Mouse (Mus musculus): ENCODE data around the gene Msh5.
"Not testable (repeated sequence)": the region's sequence is repeated elsewhere in the genome, so short reads cannot be mapped to it uniquely, and the experiment has no call there.

Gene Msh5

DNA sequence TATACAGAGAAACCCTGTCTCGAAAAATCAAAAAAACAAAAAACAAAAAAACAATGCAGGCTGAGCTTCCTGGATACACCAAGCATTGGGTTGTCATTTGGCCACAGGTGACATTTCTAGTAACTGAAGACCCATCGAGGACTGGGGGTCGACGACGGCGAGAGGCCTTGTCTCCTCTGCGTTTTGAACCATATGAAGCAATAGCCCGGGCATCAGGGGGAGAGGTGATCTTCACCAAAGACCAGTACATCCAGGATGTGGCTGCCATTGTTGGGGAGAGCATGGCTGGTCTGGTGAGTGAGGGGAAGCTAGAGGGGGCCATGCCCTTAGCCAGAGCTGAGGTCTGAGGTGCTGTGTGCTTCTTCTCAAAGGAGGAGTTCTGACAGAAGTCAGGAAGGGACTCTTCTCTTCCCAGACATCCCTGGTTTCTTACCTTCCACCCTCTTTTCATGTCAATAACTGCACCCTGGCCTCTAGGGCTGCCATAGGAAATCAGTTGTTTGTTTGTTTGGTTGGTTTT lies 23.9 kb downstream of the Msh5 start:
- DNase-seq: no peak

DNA sequence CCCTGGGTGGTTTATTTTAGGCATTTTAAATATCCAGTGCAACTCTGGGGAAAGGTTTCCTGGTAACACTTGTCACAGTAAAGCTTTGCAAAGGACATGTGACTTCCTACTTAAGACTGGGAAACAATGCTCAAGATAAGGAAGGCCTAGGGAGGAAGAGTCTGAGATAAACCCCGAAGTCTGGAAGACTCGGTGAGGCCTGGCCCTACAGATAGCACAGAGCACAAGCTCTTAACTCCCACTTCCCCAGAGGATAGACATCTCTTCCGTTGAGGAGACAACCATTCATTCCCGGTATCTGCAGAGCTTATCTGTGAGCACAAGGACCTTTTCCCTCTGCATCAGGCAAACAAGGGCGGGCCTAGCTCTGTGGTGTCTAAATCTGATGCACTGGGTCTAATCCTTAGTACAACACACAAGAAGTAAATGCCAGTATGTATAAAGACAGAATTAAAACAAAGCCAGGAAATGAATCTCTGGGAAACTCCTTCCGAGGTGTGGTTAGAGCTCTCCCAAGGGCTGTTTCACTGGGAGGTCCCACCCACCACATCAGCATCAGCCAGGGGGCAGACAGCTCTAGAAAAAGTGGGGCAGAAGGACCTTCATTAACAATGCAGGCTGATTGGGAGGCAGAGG lies 24.6 kb downstream of the Msh5 start:
- DNase-seq: no peak

DNA sequence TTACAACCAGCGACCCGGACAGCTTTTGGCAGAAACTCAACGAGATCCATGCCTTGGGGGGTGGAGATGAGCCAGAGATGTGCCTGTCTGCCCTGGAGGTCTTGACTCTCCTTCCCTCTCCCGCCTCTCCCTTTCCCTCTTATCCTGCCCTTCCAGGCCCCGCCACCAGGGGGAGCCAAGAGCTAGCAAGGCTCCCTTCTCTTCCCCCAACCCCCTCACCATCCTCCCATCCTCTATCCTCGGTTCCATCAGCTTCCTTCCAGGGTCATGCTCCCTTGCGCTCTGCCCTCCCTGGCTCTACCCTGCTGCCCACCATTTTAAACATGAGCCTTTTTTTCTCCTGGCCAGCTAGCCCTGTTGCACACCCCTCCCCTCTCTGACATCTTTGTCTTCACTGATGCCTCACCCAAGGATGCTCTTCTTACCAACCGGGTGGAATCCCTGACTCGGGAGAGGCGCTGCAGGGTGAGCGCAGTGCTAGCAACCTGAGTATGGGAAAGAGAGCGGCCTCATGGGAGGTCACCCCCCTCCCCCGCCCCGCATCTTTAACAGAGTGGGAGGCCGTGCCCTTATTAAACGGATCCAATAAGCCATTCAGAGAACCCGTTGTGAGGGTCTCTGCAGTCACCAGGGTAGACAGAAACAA lies 25.3 kb downstream of the Msh5 start:
- DNase-seq: peak; percentile 86 to 91

DNA sequence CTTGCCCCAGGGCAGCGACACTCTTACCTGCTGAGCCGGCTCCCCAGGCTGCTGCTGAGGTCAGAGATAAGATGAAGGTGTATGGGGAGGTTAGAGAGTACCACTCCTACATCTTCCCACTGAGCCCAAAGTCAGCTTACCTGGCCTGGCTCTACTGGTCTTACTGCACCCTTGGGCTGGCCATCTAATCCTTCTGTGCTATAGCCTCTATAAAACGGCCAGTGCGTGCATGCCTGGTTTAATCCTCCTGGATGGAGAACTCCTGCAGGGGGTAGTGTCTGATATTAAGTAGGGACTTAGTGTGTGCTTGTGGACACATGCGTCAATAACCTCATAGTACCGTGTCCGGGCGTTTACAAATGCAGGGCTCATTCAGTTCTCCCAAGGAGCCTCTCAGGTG lies 26.0 kb downstream of the Msh5 start:
- no peak for DNase-seq

DNA sequence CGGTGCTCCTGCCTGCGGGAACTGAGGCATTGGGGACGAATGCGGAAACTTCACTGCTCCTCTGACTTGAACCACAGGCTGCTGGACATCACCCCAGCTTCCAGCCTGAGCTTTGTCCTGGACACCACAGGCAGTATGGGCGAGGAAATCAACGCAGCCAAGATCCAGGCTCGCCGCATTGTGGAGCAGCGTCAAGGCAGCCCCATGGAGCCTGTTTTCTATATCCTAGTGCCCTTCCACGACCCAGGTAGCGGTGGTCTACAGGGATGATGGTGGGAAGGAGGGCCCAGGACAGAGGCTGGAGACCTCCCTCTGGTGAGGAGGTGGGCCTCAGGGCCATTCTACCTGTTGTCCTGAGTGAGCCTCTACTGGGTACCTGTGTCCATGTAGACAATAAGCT lies 26.7 kb downstream of the Msh5 start:
- DNase-seq: no peak

DNA sequence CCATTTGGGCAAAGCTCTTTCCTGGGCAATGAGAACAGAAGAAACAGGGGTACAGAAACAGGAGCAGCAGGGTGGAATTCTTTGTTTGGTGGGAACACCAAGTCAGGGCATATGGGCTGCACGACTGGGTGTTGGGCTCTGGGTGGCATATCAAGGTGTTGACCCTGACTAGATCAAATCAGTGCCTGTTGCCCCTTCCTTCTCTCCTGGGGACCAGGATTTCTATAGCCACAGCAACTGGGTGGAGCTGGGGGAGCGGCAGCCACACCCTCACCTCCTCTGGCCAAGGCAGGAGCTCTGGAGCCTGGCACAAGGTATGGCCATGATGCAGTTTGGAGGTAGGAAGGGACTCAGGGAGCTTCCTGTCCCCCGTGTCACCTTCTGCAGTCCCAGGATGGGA lies 28.4 kb downstream of the Msh5 start:
- no peak for DNase-seq

DNA sequence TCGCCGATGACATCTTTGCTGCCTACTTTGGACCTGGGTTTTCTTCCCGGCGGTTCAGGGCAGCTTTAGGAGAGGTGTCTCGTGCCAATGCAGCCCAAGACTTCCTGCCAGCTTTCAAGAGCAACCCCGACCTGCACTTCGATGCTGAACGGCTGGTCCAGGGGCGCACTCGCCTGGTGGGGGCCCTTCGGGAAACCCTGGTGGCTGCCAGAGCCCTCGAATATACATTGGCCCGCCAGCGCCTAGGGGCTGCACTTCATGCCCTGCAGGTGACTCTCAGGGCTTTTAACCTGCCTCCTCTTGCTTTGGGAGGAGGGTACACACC lies 28.9 kb downstream of the Msh5 start:
- no peak for DNase-seq

DNA sequence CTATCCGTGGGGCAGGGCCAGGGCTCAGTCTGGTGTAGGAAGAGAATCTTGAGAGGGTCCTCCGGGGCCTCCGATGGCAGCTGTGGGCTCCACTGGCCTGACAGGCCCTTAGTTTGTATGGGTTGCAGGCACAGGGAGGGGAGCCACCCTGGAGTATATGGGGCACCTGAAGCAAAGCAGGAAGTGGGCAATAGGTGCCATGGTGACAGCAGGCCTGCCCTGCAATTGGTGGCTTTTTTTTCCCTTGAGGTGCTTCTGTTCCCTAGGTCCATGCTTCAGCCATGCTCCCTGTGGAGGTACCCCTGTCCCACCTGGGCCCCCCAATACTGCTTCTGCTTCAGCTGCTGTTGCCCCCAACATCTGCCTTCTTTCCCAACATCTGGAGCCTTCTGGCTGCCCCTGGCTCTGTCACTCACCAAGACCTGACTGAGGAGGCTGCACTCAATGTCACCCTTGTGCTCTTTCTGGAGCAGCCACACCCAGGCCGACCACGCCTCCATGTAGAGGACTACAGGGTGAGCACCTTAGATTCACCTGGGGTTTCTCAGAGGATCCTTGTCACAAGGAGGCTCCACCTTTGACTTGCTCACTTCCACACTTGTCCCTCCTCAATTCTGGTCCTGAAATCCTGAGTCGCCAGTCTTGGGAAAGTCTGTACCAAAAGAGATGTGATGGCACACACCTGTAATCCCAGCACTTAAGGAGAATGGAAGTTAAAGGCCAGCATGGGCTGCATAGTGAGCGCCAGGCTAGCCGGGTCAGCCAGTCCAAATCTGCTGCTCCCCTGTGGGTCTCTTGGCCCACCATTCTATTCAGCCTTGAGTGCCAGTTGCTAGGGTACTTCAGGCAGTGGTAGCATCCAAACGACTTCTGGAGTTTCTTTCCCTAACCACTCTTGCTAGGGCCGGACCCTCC lies 29.5 kb downstream of the Msh5 start:
- DNase-seq: no peak

DNA sequence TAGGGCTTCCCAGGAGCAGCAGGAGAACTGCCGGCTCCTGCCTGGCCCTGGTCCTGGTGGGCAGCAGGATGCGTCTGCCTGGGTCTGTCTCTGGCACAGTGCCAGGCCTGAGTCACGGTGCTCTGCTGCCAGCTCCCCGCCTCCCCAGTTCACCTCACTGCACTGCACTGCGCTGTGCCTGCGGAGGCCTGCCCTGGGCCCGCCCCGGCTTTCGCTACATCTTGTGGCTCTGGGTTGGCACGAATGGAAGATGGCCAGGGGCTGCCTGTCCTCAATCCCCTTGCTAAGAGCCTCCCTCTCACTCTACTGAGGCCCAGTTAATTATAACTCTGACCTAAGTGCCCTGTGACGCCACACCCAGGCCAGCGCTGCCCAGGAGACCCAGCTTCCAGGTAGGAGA lies 30.2 kb downstream of the Msh5 start, which contains the start of gene Vwa7:
TSS of gene Vwa7 (plus strand) at position 204 of the 400 bp plus-strand sequence.
- no peak for DNase-seq

DNA sequence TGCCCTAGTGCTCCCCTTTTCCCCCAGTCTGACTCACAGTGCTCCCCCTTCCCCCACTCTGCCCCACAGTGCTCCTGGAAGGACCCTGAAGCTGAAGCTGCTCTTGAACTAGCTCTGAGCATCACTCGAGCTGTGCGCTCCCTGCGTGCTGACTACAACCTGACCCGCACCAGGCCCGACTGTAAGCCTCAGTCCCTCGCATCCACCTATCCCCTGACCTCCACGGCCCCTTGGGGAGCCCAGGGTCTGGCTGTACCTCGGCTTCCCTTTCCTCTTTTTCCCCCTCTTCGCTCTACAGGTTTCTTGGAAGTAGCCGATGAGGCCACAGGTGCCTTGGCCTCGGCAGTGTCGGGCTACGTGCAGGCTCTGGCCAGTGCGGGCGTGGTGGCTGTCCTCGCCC lies 31.2 kb downstream of the Msh5 start:
- no peak for DNase-seq

DNA sequence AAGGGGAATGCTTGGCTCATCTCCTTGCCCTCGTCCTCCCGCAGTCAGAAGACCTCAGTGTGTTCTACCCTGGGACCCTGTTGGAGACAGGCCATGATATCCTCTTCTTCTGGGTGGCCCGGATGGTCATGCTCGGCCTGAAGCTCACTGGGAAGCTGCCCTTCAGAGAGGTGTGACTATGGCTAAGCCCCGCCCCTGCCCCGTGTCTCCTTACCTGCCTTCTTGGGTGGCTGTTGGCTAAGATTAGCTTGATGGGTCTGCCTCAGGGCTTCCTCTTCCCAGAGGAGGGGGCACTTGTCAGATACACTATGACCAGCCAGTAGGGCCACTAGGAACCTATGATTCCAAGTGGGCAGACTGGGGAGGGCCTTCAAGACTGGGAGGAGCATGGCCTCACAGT lies 33.3 kb downstream of the Msh5 start:
- DNase-seq: no peak

DNA sequence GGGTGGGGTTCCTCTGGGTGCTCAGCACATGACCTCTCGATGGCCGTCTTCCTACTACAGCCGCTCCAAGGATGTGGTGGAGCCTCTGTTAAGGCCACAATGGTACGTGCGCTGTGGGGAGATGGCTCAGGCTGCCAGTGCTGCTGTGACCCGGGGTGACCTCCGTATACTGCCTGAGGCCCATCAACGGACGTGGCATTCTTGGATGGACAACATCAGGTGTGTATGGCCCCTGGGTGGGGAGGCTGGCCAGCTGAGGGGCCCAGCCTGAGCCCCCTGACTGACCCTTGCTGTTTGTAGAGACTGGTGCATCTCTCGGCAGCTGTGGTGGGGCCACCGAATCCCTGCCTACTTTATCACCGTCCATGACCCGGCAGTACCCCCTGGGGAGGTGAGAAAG lies 34.1 kb downstream of the Msh5 start:
- DNase-seq: no peak

DNA sequence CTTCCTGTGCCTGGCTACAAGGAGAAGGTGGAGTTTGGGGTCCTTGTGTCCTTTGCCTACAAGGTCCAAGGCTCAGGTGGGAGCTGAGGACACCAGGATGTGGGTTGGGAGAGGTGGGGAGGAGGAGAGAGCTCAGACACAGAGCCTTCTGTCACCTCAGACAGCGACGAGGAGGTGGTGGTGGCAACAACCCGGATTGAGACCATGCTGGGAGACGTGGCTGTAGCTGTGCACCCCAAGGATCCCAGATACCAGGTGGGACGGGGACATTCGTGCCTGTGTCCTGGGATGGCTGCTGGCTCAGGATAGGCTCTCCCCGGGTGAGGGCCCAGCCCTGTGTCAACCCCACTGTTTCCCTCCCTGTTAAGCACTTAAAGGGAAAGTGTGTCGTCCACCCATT lies 35.1 kb downstream of the Msh5 start:
- DNase-seq: no peak

DNA sequence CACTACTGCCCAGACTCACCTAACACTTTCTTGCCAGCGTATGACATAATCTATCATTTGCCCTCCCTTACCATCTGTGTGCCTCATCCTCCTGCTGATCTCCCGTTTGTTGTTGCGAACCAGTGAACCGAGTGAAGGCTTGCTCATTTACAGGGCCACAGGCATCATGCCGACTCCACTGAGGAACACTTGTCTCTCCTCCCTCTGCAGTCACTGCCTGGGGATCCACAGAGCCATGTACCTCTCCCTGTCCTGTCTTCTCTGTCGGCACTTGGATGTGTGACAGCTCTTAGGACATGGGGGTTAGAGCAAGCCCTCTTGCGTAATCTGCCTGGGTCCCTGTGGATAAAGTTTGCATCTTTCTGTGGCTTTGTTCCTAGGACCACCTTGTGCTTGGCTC lies 37.0 kb downstream of the Msh5 start:
- no peak for DNase-seq

DNA sequence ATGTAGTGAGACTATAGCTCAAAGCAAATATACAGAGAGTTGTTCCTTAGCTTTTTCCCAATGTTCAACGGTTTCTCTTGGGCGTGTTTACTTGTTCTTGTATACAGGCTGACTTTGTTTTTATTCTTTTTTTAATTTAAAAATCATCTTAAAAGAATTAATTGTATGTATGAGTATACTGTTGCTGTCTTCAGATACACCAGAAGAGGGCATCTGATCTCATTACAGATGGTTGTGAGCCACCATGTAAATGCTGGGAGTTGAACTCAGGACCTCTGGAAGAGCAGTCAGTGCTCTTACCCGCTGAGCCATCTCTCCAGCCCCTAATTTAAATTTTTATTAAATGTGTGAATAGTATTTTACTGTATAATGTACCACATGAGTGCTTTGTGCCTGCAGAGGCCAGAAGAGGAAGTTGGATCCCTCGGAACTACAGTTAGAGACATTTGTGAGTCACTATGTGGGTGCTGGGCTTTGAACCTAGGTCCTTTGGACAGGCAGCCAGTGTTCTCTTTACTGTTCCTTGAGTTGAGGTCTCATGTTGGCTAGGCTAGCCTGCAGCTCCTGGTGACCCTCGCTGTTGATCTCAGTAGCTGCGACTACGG lies 39.1 kb downstream of the Msh5 start:
- DNase-seq: no peak

DNA sequence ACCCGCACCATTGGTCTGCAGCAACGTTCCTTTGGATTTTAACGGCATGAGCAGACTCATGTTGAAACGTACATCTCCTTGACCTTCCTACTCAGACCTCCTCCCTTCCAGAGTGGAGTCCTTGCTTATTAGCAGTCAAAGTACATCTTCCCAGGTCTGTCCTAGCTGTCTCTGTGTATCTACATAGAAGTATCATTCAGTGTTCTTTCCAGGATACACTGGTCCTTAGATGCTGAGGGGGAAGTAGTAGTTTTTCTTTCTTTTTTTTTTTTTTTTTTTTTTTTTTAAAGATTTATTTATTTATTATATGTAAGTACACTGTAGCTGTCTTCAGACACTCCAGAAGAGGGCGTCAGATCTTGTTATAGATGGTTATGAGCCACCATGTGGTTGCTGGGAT lies 40.6 kb downstream of the Msh5 start:
- not testable (repeated sequence) for DNase-seq

DNA sequence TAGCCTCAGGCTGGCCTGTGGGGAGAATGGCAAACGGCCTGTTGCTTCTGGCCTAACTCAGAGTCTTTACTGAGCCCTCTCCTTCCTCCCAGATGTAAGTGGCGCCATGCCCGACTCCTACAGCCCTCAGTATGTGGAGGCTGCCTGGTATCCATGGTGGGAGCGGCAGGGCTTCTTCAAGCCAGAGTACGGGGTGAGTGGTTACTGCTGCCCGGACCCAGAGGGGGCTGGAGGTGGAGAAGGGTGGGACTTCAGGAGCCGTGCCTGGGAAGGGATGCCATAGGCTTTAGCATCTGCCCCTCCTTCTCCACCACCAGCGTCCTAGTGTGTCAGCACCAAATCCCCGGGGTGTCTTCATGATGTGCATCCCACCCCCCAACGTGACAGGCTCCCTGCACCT lies 41.4 kb downstream of the Msh5 start:
- DNase-seq: no peak

DNA sequence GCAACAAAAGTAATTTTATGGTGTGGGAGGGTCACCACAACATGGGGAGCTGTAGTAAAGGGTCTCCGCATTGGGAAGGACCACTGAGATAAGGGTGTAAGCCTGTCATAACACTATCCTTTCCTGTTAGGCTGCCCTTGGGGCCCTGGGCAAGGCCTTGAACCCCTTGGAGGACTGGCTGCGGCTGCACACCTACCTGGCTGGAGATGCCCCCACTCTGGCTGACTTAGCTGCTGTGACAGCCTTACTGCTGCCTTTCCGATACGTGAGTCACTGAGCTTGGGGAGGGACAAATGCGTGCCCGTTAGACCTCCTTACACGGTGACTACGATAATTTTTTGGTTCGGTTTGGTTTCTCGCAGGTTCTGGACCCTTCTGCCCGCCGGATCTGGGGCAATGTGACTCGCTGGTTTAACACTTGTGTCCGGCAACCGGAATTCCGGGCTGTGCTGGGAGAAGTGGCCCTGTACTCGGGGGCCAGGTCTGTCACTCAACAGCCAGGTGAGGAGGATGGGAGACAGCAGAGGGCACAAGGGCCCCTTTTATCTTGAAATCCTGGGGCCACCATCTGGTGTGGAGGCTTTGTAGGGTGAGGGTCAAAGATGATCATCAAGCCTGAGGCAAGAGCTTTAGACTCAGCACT lies 42.3 kb downstream of the Msh5 start:
- no peak for DNase-seq

DNA sequence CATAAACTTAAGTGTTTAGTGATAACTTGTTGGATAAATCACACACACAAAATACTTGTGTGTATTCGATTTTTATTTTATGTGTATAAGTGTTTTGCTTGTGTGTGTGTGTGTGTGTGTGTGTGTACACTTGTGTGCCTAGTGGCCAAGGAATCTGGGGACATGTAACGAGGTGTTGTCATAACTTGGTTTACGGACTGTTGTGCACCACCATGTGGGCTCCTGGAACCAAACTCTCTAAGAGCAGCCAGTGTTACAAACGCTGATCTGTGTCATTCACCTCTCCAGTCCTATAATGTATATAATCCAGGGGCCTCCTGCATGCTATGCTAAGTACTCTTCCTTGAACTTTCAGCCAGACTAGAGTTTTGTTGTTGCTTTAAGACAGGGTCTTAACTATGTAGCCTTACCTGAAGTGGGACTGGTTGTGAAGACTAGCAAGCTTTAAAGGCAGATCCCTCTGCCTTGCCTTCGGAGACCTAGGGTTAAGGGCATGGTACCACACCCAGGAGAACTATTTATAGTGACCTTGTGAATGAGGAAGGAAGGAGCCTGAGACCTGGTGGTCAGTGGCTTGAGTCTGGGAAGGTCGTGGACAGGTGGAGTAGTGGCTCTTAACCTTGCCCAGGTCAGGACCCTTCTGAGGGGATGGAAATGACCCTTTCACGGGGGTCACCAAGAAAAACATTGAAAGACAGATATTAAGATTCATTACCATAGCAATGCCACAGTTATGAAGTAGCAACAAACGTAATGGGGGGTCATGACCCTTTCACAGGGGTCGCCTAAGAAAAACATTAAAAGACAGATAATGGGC lies 43.3 kb downstream of the Msh5 start:
- no peak for DNase-seq

DNA sequence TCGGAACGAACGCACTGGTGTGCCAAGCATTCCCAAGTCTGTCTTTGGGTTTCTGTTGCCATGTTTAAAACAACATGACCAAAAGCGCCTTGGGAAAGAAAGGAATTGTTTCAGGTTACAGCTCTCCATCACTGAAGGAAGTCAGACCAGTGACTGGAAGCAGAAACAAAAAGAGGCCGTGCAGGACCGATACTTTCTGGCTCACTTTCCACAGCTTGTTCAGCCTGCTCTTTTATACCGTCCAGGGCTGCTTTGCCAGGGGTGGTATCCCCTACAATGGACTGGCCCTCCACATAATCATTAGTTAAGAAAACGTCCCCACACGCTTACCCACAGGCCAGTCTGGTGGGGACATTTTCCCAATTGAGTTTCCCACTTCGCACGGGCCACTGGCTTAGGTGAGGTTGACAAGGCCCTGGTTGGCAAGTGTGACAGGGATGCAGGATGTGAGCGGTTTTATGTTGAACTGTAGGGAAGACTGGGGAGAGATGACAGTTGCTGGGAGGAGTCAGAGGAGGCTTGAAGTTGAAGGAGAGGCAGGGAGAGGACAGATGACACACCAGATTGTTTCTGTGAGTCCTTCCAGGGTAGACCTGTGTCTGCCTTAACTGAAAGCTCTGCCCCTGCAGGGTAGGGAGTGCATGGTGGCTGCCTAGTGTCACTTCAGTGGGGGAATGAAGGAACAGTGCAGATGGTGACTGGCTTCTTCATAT lies 44.2 kb downstream of the Msh5 start:
- no peak for DNase-seq

DNA sequence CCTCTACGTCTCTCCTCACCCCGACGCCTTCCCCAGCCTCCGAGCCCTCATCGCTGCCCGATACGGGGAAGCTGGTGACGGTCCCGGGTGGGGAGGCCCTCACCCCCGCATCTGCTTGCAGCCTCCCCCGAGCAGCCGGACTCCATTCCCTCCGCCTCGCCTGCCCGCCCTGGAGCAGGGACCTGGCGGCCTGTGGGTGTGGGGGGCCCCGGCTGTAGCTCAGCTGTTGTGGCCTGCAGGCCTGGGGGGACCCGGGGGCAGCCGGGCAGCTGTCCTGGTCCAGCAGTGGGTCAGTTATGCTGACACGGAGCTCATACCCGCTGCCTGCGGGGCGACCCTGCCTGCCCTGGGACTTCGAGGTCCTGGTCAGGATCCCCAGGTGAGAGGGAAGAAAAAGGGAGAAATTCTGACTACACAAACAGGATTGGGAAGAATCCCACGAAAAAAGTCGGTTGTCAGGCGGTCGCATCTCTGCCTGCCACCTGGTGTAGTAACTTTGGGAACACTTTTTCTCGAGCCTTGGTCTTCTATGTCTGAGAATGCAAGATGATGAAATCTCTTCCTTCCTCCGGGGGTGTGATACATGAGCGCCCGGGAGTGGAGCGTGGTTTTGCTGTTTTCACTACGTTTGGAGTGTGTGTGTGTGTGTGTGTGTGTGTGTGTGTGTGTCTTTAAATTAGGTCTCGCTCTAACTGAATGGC lies 44.9 kb downstream of the Msh5 start:
- DNase-seq: no peak

Measured in thymus, postnatal 36 days (tissue).